Mouse (Mus musculus): ENCODE results near the gene Tesc. TPM values are rescaled to one million over a fixed set of nuclear protein-coding genes. Genes with fewer than 3 reads are reported as not detected.

Tesc gene
- polyA plus RNA-seq, 1 experiment from 2014 or later, result 3.4 TPM

- Histone ChIP-seq H3K27ac (replicated peaks; ENCODE audit: low read depth, low read length) (no peak overlapping the region), H3K4me3 (ENCODE audit: low read depth, low read length) (no peak overlapping the region), H3K4me2 (ENCODE audit: low read depth, low read length) (no peak overlapping the region), H3K9ac (replicated peaks; ENCODE audit: low read length) (no peak overlapping the region), H3K36me3 (replicated peaks; ENCODE audit: control insufficient read depth, insufficient read depth, low read depth, low read length) (no peaks in the 10 kb centered on the region), H3K9me3 (replicated peaks; ENCODE audit: control insufficient read depth, low read length) (no peaks in the 10 kb centered on the region), H3K27me3 (ENCODE audit: control insufficient read depth, insufficient read depth, low read length) (no peaks in the 10 kb centered on the region), H3K4me1 (ENCODE audit: control insufficient read depth, insufficient read depth, low read length) (no peaks in the 10 kb centered on the region)
- WGBS, result 92% methylated on average over 9 of the region's 9 CpGs
- ATAC-seq (replicated peaks; ENCODE audit: insufficient number of reproducible peaks, low FRiP score, low TSS enrichment, low read depth) (no peak), DNase-seq (ENCODE audit: low spot score) (no peak)
Observed at GRCm38 (mm10) chr5:118059646-118060045, 32.1 kb downstream of the Tesc start.

- no peak for DNase-seq (ENCODE audit: low spot score)
- 93% methylated on average over 18 of the region's 18 CpGs for WGBS
Observed at GRCm38 (mm10) chr5:118061391-118061790, 33.8 kb downstream of the Tesc start.

GRCm38 (mm10) chr5:118063181-118063621 lies 35.7 kb downstream of the Tesc start:
- H3K4me1 ChIP-seq (ENCODE audit: control insufficient read depth, insufficient read depth, low read length), result no peaks in the 10 kb centered on the region
- H3K9me3 ChIP-seq (replicated peaks; ENCODE audit: control insufficient read depth, low read length), result no peaks in the 10 kb centered on the region
- H3K36me3 ChIP-seq (replicated peaks; ENCODE audit: control insufficient read depth, insufficient read depth, low read depth, low read length), result peaks cover 1% of the 10 kb centered on the region
- H3K4me3 ChIP-seq (ENCODE audit: low read depth, low read length), result no peak overlapping the region
- H3K9ac ChIP-seq (replicated peaks; ENCODE audit: low read length), result no peak overlapping the region
- no peak for DNase-seq (ENCODE audit: low spot score)
- no peaks in the 10 kb centered on the region for H3K27me3 ChIP-seq (ENCODE audit: control insufficient read depth, insufficient read depth, low read length)
- no peak overlapping the region for H3K27ac ChIP-seq (replicated peaks; ENCODE audit: low read depth, low read length)
- H3K4me2 ChIP-seq (ENCODE audit: low read depth, low read length), result no peak overlapping the region
- 84% methylated on average over 8 of the region's 8 CpGs for WGBS
- no peak for ATAC-seq (replicated peaks; ENCODE audit: insufficient number of reproducible peaks, low FRiP score, low TSS enrichment, low read depth)

More at GRCm38 (mm10) chr5:118061391-118061790, 33.8 kb downstream of the Tesc start:
- H3K27ac ChIP-seq (replicated peaks; ENCODE audit: low read depth, low read length), result no peak overlapping the region
- no peaks in the 10 kb centered on the region for H3K27me3 ChIP-seq (ENCODE audit: control insufficient read depth, insufficient read depth, low read length)
- ATAC-seq (replicated peaks; ENCODE audit: insufficient number of reproducible peaks, low FRiP score, low TSS enrichment, low read depth), result no peak
- no peaks in the 10 kb centered on the region for H3K4me1 ChIP-seq (ENCODE audit: control insufficient read depth, insufficient read depth, low read length)
- H3K36me3 ChIP-seq (replicated peaks; ENCODE audit: control insufficient read depth, insufficient read depth, low read depth, low read length), result no peaks in the 10 kb centered on the region; the same call in 1 of the 2 replicates
- H3K4me2 ChIP-seq (ENCODE audit: low read depth, low read length), result no peak overlapping the region
- H3K9ac ChIP-seq (replicated peaks; ENCODE audit: low read length), result no peak overlapping the region
- H3K4me3 ChIP-seq (ENCODE audit: low read depth, low read length), result no peak overlapping the region
- no peaks in the 10 kb centered on the region for H3K9me3 ChIP-seq (replicated peaks; ENCODE audit: control insufficient read depth, low read length)

GRCm38 (mm10) chr5:118064284-118064901 lies 36.9 kb downstream of the Tesc start:
- 55% methylated on average over 10 of the region's 10 CpGs for WGBS
- Histone ChIP-seq H3K4me3 (ENCODE audit: low read depth, low read length) (no peak overlapping the region), H3K36me3 (replicated peaks; ENCODE audit: control insufficient read depth, insufficient read depth, low read depth, low read length) (peaks cover 2% of the 10 kb centered on the region), H3K9ac (replicated peaks; ENCODE audit: low read length) (no peak overlapping the region), H3K27me3 (ENCODE audit: control insufficient read depth, insufficient read depth, low read length) (no peaks in the 10 kb centered on the region), H3K9me3 (replicated peaks; ENCODE audit: control insufficient read depth, low read length) (no peaks in the 10 kb centered on the region), H3K27ac (replicated peaks; ENCODE audit: low read depth, low read length) (no peak overlapping the region), H3K4me2 (ENCODE audit: low read depth, low read length) (no peak overlapping the region), H3K4me1 (ENCODE audit: control insufficient read depth, insufficient read depth, low read length) (no peaks in the 10 kb centered on the region)
- DNase-seq (ENCODE audit: low spot score) (no peak), ATAC-seq (replicated peaks; ENCODE audit: insufficient number of reproducible peaks, low FRiP score, low TSS enrichment, low read depth) (no peak)

- H3K9ac ChIP-seq (replicated peaks; ENCODE audit: low read length), result no peak overlapping the region
- no peaks in the 10 kb centered on the region for H3K27me3 ChIP-seq (ENCODE audit: control insufficient read depth, insufficient read depth, low read length)
- DNase-seq (ENCODE audit: low spot score) (no peak), ATAC-seq (replicated peaks; ENCODE audit: insufficient number of reproducible peaks, low FRiP score, low TSS enrichment, low read depth) (no peak)
- WGBS, result 92% methylated on average over 19 of the region's 19 CpGs
- H3K4me1 ChIP-seq (ENCODE audit: control insufficient read depth, insufficient read depth, low read length), result no peaks in the 10 kb centered on the region
- no peaks in the 10 kb centered on the region for H3K9me3 ChIP-seq (replicated peaks; ENCODE audit: control insufficient read depth, low read length)
- no peak overlapping the region for H3K27ac ChIP-seq (replicated peaks; ENCODE audit: low read depth, low read length)
- peaks cover 2% of the 10 kb centered on the region for H3K36me3 ChIP-seq (replicated peaks; ENCODE audit: control insufficient read depth, insufficient read depth, low read depth, low read length)
- no peak overlapping the region for H3K4me2 ChIP-seq (ENCODE audit: low read depth, low read length)
- H3K4me3 ChIP-seq (ENCODE audit: low read depth, low read length), result no peak overlapping the region
Observed at GRCm38 (mm10) chr5:118065516-118066255, 38.1 kb downstream of the Tesc start.

- Histone ChIP-seq H3K4me2 (ENCODE audit: low read depth, low read length) (no peak overlapping the region), H3K36me3 (replicated peaks; ENCODE audit: control insufficient read depth, insufficient read depth, low read depth, low read length) (peaks cover 2% of the 10 kb centered on the region), H3K4me1 (ENCODE audit: control insufficient read depth, insufficient read depth, low read length) (no peaks in the 10 kb centered on the region), H3K27me3 (ENCODE audit: control insufficient read depth, insufficient read depth, low read length) (no peaks in the 10 kb centered on the region), H3K9ac (replicated peaks; ENCODE audit: low read length) (no peak overlapping the region), H3K9me3 (replicated peaks; ENCODE audit: control insufficient read depth, low read length) (no peaks in the 10 kb centered on the region), H3K27ac (replicated peaks; ENCODE audit: low read depth, low read length) (no peak overlapping the region), H3K4me3 (ENCODE audit: low read depth, low read length) (no peak overlapping the region)
- DNase-seq (ENCODE audit: low spot score) (peak; percentile 66), ATAC-seq (replicated peaks; ENCODE audit: insufficient number of reproducible peaks, low FRiP score, low TSS enrichment, low read depth) (no peak)
- WGBS, result 55% methylated on average over 5 of the region's 5 CpGs
Observed at GRCm38 (mm10) chr5:118066828-118067227, 39.3 kb downstream of the Tesc start.

- no peak overlapping the region for H3K4me2 ChIP-seq (ENCODE audit: low read depth, low read length)
- ATAC-seq (replicated peaks; ENCODE audit: insufficient number of reproducible peaks, low FRiP score, low TSS enrichment, low read depth) (no peak), DNase-seq (ENCODE audit: low spot score) (no peak)
- H3K9ac ChIP-seq (replicated peaks; ENCODE audit: low read length), result no peak overlapping the region
- 79% methylated on average over 4 of the region's 4 CpGs for WGBS
- no peak overlapping the region for H3K4me3 ChIP-seq (ENCODE audit: low read depth, low read length)
- no peak overlapping the region for H3K27ac ChIP-seq (replicated peaks; ENCODE audit: low read depth, low read length)
- peaks cover 2% of the 10 kb centered on the region for H3K36me3 ChIP-seq (replicated peaks; ENCODE audit: control insufficient read depth, insufficient read depth, low read depth, low read length)
- no peaks in the 10 kb centered on the region for H3K27me3 ChIP-seq (ENCODE audit: control insufficient read depth, insufficient read depth, low read length)
- no peaks in the 10 kb centered on the region for H3K4me1 ChIP-seq (ENCODE audit: control insufficient read depth, insufficient read depth, low read length)
- no peaks in the 10 kb centered on the region for H3K9me3 ChIP-seq (replicated peaks; ENCODE audit: control insufficient read depth, low read length)
Observed at GRCm38 (mm10) chr5:118067572-118067971, 40.0 kb downstream of the Tesc start.

GRCm38 (mm10) chr5:118067984-118068494 lies 40.5 kb downstream of the Tesc start:
- H3K4me3 ChIP-seq (ENCODE audit: low read depth, low read length), result no peak overlapping the region
- WGBS, result 93% methylated on average over 9 of the region's 9 CpGs
- no peak for DNase-seq (ENCODE audit: low spot score)
- no peak overlapping the region for H3K27ac ChIP-seq (replicated peaks; ENCODE audit: low read depth, low read length)
- peaks cover 2% of the 10 kb centered on the region for H3K36me3 ChIP-seq (replicated peaks; ENCODE audit: control insufficient read depth, insufficient read depth, low read depth, low read length)
- H3K9me3 ChIP-seq (replicated peaks; ENCODE audit: control insufficient read depth, low read length), result no peaks in the 10 kb centered on the region
- no peak for ATAC-seq (replicated peaks; ENCODE audit: insufficient number of reproducible peaks, low FRiP score, low TSS enrichment, low read depth)
- H3K4me1 ChIP-seq (ENCODE audit: control insufficient read depth, insufficient read depth, low read length), result no peaks in the 10 kb centered on the region
- no peaks in the 10 kb centered on the region for H3K27me3 ChIP-seq (ENCODE audit: control insufficient read depth, insufficient read depth, low read length)
- H3K9ac ChIP-seq (replicated peaks; ENCODE audit: low read length), result no peak overlapping the region
- H3K4me2 ChIP-seq (ENCODE audit: low read depth, low read length), result no peak overlapping the region

Data from embryonic facial prominence, embryonic 11.5 days (tissue).